Mouse (Mus musculus) limb, embryonic 12.5 days (tissue): ENCODE data around the gene Pkn1. TPM values are rescaled to one million over a fixed set of nuclear protein-coding genes. Genes with fewer than 3 reads are reported as not detected.

Experiments
- ATAC-seq: fragments of 200-750 bp; cut with Nextera tagmentation; 2 replicates; pipeline ENCODE4 v1.8.0; 2017; ENCODE audit warnings: low read depth, moderate TSS enrichment; ENCODE audit not compliant: insufficient number of reproducible peaks, insufficient read depth, low FRiP score, low TSS enrichment
- H3K27ac ChIP-seq: fragments of 300-500 bp; sonication (generic); 2 replicates; pipeline ENCODE4 v1.5.1; 2016; ENCODE audit warnings: mild to moderate bottlenecking, moderate library complexity
- H3K27me3 ChIP-seq: fragments of 300-500 bp; sonication (generic); 2 replicates; pipeline ENCODE4 v1.6.1; 2016; ENCODE audit warnings: mild to moderate bottlenecking, moderate library complexity
- H3K36me3 ChIP-seq: fragments of 300-500 bp; sonication (generic); 2 replicates; pipeline ENCODE4 v1.6.1; 2016; ENCODE audit warnings: mild to moderate bottlenecking, moderate library complexity
- H3K4me1 ChIP-seq: fragments of 300-500 bp; sonication (generic); replicated peaks from 2 replicates; pipeline ENCODE4 v1.6.1; 2016
- H3K4me2 ChIP-seq: fragments of 300-500 bp; sonication (generic); 2 replicates; pipeline ENCODE4 v1.6.1; 2016; ENCODE audit warnings: mild to moderate bottlenecking, moderate library complexity
- H3K4me3 ChIP-seq: fragments of 300-500 bp; sonication (generic); replicated peaks from 2 replicates; pipeline ENCODE4 v1.5.1; 2016; ENCODE audit warnings: mild to moderate bottlenecking
- H3K9ac ChIP-seq: fragments of 300-500 bp; sonication (generic); replicated peaks from 2 replicates; pipeline ENCODE4 v1.6.1; 2016; ENCODE audit warnings: mild to moderate bottlenecking, moderate library complexity
- H3K9me3 ChIP-seq: fragments of 300-500 bp; sonication (generic); 2 replicates; pipeline ENCODE4 v1.6.1; 2016; ENCODE audit warnings: mild to moderate bottlenecking, moderate library complexity
- WGBS: fragments of 180-500 bp; shearing (Covaris S2); methylation state at CpG from one replicate; pipeline ENCODE4 v1.1.7; 2016; 5-methylcytosine and 5-hydroxymethylcytosine counted together
- polyA plus RNA-seq: library from polyadenylated mRNA; unstranded; fragments of >200 nt; fragmentation: Nextera tagmentation; extraction: Ambion mirVana; gene quantifications from 2 replicates; pipeline ENCODE4 v1.2.1, GENCODE M21; 2016

Pkn1 gene
- polyA plus RNA-seq, 1 experiment from 2014 or later = 36.8 TPM

DNA sequence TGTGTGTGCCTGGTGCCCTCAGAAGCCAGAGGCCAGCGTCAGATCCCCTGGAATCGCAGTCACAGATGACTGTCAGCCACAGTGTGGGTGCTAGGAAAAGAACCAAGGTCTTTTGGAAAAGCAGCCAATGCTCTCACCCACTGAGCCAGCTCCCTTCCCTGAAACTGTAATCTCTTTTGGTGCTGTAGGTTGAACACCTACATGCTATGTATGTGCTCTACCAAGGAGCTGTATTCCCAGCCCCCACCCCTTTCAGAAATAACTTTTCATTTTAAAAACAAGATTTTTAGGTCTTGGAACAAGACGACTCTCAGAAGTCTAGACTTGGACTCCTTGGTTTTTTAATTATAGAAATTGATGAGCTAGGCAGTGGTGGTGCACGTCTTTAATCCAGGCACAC lies 4.4 kb upstream of the Pkn1 start:
- Histone ChIP-seq H3K36me3 (no peaks in the 10 kb centered on the region), H3K4me1 (peaks cover 11% of the 10 kb centered on the region), H3K27ac (no peak overlapping the region), H3K9ac (no peak overlapping the region), H3K4me2 (no peak overlapping the region), H3K4me3 (no peak overlapping the region), H3K27me3 (no peaks in the 10 kb centered on the region), H3K9me3 (0 out of 2 replicates have a peak, but pooled peaks cover 4% of the 10 kb centered on the region)
- 82% methylated on average over 4 of the region's 4 CpGs for WGBS
- no peak for ATAC-seq

DNA sequence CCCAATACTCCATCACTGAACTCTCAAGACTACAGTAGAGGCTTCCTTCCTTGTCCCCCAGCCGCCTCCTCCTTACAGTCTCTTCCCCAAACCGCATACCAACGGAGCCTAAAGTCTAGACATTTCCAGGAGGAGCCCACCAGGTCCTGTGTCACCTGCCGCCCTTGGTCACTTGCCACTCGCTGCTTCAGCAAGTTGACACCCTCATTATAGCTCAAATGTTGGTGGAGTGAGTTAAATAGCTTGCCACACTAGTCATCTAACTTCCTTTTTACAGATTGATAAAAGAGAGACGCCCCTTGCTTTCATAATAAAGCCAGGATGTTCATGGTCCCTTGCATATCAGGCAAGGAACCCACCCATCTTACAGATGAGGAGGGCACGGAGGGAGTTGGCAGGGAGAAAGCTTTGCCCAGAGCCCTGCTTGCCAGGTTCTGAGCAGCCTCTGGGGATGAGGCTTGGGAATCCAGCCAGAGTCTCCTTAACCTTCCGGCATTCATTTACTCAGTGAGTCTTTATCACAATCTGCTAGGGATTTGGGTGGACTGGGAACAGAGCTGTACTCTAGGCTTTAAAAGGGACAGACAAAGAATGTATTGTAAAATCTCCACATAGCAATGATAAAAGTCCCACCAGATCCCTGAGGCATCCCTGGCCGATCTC lies 1.6 kb upstream of the Pkn1 start:
- Histone ChIP-seq H3K4me1 (peaks cover 24% of the 10 kb centered on the region), H3K9me3 (0 out of 2 replicates have a peak, but pooled peaks cover 4% of the 10 kb centered on the region), H3K9ac (no peak overlapping the region), H3K27ac (no peak overlapping the region), H3K36me3 (no peaks in the 10 kb centered on the region), H3K4me3 (no peak overlapping the region), H3K27me3 (no peaks in the 10 kb centered on the region), H3K4me2 (no peak overlapping the region)
- 83% methylated on average over 9 of the region's 9 CpGs for WGBS
- ATAC-seq = no peak

DNA sequence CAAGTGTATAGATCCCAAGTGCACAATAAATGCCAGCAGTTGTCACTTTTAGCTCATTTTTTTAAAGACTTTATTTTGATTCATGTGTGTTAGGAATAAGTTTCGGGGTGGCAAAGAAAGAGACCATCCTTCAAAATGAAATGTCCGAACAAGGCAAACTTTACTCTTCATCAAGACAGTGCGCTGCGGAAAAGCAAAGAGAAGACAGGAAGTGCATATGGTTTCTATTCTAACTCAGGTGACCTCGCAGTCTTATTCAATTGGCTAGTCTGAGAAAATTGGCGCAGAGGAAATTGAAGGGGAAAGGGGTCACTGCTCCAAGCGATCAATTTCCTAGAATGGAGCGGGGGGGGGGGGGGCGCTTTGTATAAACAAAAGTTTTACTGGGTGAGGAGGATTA lies 587 bp upstream of the Pkn1 start:
- H3K4me2 ChIP-seq = peak overlapping the region; percentile 95
- peak overlapping the region; percentile 87 for H3K27ac ChIP-seq
- H3K27me3 ChIP-seq = no peaks in the 10 kb centered on the region
- no peaks in the 10 kb centered on the region for H3K36me3 ChIP-seq
- ATAC-seq = no peak
- peaks cover 24% of the 10 kb centered on the region for H3K4me1 ChIP-seq
- H3K9me3 ChIP-seq = 0 out of 2 replicates have a peak, but pooled peaks cover 4% of the 10 kb centered on the region
- peak overlapping the region; percentile 94 for H3K9ac ChIP-seq
- WGBS = 15% methylated on average over 9 of the region's 9 CpGs
- peak overlapping the region; percentile 85 for H3K4me3 ChIP-seq

DNA sequence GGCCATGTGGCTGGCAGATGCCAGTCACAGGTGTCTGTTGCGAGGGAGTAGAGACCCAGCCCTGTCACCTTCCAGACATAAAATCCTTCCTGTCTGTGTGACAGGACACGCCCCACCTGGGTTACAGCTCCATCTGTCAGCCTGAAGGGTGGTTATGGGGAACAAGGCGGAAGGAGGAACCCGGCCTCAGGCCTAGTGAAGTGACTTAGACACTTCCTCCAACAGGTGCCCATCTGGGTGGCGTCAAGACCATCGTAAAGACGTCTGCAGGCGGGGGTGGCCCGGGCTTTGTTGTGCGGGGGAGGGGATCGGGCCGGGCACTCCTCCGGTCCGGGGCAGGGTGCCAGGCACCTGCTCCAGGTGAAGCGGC lies 703 bp downstream of the Pkn1 start:
- no peaks in the 10 kb centered on the region for H3K27me3 ChIP-seq
- H3K9ac ChIP-seq = peak overlapping the region; percentile 94
- peaks cover 24% of the 10 kb centered on the region for H3K4me1 ChIP-seq
- no peak overlapping the region for H3K27ac ChIP-seq
- peak overlapping the region; percentile 85 for H3K4me3 ChIP-seq
- WGBS = 4% methylated on average over 15 of the region's 15 CpGs
- peak overlapping the region; percentile 95 for H3K4me2 ChIP-seq
- 0 out of 2 replicates have a peak, but pooled peaks cover 4% of the 10 kb centered on the region for H3K9me3 ChIP-seq
- no peaks in the 10 kb centered on the region for H3K36me3 ChIP-seq
- peak; percentile 18; the same call in 1 of the 2 replicates for ATAC-seq

DNA sequence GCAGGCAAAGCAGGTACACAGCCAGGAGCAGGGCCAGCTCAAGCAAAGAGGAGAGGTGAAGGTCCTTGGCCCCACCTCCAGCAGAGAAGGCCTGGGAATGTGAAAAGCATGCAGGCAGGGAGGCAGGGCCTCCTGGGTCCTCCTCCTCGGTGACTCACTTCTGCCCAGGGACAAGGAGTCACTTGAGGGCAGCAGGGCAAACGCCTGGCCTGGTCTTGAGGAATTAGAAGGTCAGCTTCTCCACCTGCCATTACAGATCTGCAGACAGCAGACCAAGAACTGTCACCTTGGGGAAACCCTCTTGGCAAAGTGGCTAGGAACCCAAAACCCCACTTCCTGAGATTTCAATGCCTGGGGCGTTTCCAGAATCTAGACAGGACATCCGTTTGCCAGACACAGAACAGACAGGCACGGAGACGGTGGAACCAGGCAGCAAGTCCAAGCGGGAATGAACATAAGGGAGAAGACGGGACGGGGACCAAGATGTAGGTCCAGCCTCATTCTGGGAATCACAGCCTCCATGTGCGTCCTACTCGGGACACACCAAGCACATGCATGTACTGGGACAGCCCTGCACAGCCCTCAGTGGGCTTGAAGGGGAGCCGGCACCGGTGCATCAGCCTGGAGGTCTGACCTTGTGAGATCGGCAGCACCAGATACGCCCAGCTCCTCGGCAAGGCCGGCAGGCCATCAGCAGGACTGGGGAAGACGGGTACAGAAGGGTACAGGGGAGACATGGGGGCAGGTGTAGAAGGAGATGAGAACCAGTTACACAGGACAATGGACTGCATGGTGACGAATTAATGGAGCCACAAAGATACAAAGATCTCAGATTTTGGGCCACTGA lies 1.4 kb downstream of the Pkn1 start:
- WGBS = 52% methylated on average over 19 of the region's 19 CpGs
- H3K27me3 ChIP-seq = no peaks in the 10 kb centered on the region
- 0 out of 2 replicates have a peak, but pooled peaks cover 4% of the 10 kb centered on the region for H3K9me3 ChIP-seq
- H3K4me3 ChIP-seq = peak overlapping the region; percentile 85
- no peak for ATAC-seq
- H3K27ac ChIP-seq = peak overlapping the region; percentile 45; the same call in 1 of the 2 replicates
- peak overlapping the region; percentile 94 for H3K9ac ChIP-seq
- H3K4me1 ChIP-seq = peaks cover 24% of the 10 kb centered on the region
- peaks cover 2% of the 10 kb centered on the region for H3K36me3 ChIP-seq
- peak overlapping the region; percentile 95 for H3K4me2 ChIP-seq

DNA sequence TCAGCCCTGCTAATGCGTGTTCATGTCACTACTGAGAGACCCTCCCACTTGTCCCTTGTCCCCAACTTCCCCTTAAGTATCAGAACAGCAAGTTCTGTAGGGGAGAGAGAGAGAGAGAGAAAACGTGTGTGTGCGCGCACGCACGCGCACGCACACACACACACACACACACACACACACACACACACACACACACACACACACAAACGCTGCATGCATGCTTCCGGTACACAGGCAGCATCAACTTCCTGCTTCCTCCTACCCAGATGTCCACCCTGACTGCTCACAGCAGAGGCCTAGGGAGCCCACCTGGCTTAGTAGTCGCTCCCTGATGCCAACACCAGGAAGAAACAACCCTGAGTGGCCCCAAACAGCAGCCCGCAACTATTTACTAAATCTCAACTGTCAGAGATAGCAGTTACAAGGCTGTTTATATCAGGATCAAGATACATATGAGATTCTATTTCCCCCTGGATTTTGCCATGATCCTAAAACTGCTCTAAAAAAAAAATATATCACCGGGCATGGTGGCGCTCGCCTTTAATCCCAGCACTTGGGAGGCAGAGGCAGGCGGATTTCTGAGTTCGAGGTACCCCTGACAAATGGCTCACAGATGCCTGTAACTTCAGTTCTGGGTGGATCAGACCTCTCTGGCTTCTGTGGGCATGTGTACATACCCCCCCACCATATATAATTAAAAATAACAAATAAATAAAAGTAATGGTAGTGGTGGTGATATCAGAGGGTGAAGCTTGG lies 3.5 kb downstream of the Pkn1 start:
- Histone ChIP-seq H3K9me3 (no peaks in the 10 kb centered on the region), H3K9ac (no peak overlapping the region), H3K4me3 (no peak overlapping the region), H3K36me3 (peaks cover 23% of the 10 kb centered on the region), H3K27me3 (no peaks in the 10 kb centered on the region), H3K27ac (no peak overlapping the region), H3K4me2 (no peak overlapping the region), H3K4me1 (peaks cover 24% of the 10 kb centered on the region)
- no peak for ATAC-seq
- 81% methylated on average over 15 of the region's 17 CpGs for WGBS

DNA sequence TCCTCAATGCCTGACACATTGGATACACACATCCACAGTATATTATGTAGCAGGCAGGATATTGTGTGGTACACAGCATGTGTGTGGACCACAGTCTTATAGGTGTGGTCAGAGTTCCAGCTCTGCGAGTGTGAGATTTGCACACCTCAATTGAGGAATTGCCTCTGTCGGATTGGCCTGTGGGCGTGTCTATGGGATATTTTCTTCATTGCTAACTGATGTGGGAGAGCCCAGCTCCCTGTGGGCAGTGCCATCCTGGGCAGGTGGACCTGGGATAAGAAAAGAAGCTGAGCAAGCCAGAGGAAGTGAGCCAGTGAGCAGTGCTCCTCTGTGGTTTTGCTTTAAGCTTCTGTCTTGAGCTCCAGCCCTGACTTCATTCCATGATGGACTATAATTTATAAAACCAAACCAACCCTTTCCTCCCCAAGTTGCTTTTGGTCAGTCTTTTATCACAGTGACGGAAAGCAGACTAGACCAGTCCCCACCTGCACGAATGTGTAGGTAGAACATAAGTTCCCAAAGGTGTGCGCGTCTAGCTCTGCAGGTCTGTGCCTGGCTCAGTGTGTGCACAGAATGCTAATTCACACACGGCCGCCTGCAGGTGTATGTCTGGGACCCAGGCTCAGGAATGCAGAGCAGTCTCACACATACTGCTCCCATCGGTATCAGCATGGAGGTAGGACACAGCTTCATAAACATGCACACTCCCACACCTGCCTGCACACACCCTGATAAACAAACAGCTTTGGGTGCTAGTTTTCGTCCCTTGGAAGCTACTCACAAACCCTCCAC lies 4.4 kb downstream of the Pkn1 start:
- 84% methylated on average over 11 of the region's 11 CpGs for WGBS
- no peak for ATAC-seq
- Histone ChIP-seq H3K4me1 (peaks cover 15% of the 10 kb centered on the region), H3K36me3 (peaks cover 32% of the 10 kb centered on the region), H3K4me2 (no peak overlapping the region), H3K9ac (no peak overlapping the region), H3K9me3 (no peaks in the 10 kb centered on the region), H3K27me3 (no peaks in the 10 kb centered on the region), H3K4me3 (no peak overlapping the region), H3K27ac (no peak overlapping the region)

DNA sequence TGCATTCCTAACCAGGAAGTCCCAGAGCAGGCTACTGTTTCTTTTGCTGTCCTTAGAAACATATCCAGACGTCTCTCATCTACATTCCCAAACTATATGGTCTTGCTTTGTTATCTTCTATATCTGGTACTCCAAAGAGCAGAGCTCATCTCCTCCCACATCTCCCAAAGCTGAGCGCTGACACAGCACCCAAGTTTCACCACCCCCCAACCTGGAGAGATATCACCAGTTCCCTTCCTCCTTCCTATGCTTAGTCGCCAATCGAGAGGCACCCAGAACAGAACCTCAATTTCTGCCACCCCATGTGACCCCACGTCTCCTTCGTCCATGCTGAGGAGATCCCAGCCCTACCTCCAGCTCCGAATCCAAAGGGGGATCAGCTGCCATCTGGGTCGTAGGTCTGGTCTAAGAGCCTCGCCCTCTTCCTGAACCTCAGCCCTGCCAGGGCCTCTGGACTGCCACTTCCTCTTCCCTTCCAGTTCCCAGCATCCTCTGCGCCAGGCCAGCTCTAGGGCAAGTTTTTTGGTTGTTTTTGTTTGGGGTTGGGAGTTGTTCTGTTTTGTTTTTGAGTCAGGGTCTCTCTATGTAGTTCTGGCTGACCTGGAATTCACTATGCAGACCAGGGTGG lies 5.3 kb downstream of the Pkn1 start:
- Histone ChIP-seq H3K27me3 (no peaks in the 10 kb centered on the region), H3K36me3 (peaks cover 34% of the 10 kb centered on the region), H3K27ac (no peak overlapping the region), H3K4me3 (no peak overlapping the region), H3K9ac (no peak overlapping the region), H3K4me2 (no peak overlapping the region), H3K4me1 (peaks cover 14% of the 10 kb centered on the region), H3K9me3 (no peaks in the 10 kb centered on the region)
- 76% methylated on average over 10 of the region's 10 CpGs for WGBS
- ATAC-seq = no peak

DNA sequence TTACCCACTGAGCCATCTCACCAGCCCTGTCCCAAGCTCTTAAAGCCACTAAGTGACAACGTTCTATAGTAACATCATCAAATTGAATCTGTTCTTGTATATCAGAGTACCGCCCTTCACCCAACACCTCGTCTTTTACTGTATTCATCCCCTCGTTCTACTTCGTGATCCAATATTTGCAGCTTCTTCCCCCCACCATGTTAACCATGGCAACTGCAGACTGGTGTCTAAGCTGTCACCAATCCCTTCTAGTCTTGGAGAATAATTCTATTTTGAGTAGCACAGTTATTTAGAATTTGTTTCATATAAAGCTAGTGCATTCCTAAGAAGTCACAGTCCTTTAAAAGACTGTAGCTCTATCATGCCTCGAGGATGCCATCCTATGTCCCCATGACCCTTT lies 9.7 kb downstream of the Pkn1 start:
- Histone ChIP-seq H3K4me1 (no peaks in the 10 kb centered on the region), H3K4me2 (no peak overlapping the region), H3K27ac (no peak overlapping the region), H3K4me3 (no peak overlapping the region), H3K9ac (no peak overlapping the region), H3K36me3 (peaks cover 69% of the 10 kb centered on the region), H3K9me3 (no peaks in the 10 kb centered on the region), H3K27me3 (no peaks in the 10 kb centered on the region)
- 88% methylated on average over 6 of the region's 6 CpGs for WGBS
- ATAC-seq = no peak

DNA sequence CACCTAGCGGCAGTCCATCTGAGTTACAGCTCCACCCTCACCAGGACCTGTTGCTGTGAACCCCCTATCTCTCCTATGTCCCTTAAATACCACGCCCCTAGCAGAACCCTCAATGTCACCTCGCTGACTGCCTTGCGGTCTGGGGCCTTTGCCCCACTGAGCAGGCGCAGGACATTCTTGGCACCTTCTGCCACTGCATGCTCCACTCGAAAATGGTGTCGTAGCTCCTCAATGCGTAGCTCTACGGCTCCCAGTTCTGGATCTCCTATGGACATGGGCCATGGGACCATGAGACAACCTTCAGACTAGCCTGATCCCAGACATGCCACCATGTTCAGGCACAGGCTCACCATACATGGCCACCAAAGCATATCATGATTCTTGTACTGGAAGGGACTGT lies 14.5 kb downstream of the Pkn1 start:
- Histone ChIP-seq H3K9me3 (no peaks in the 10 kb centered on the region), H3K27me3 (no peaks in the 10 kb centered on the region), H3K4me1 (peaks cover 18% of the 10 kb centered on the region), H3K27ac (no peak overlapping the region), H3K36me3 (peaks cover 72% of the 10 kb centered on the region), H3K4me3 (no peak overlapping the region), H3K9ac (no peak overlapping the region), H3K4me2 (no peak overlapping the region)
- WGBS = 94% methylated on average over 9 of the region's 9 CpGs
- ATAC-seq = no peak
